Mouse (Mus musculus): ENCODE data around the gene Fbxo17. TPM values are rescaled to one million over a fixed set of nuclear protein-coding genes. Genes with fewer than 3 reads are reported as not detected.

The Fbxo17 gene
- polyA plus RNA-seq, 1 experiment from 2014 or later = 6.1 TPM

- ATAC-seq = no peak
- Histone ChIP-seq H3K9ac (ENCODE audit: low read depth, low read length) (no peak overlapping the region), H3K27ac (ENCODE audit: low read length) (no peak overlapping the region), H3K4me2 (ENCODE audit: low read depth, low read length) (no peak overlapping the region), H3K27me3 (replicated peaks; ENCODE audit: control insufficient read depth, insufficient read depth, low read length) (no peaks in the 10 kb centered on the region), H3K4me1 (ENCODE audit: control insufficient read depth, insufficient read depth, low read length) (no peaks in the 10 kb centered on the region), H3K4me3 (ENCODE audit: low read length) (no peak overlapping the region), H3K9me3 (ENCODE audit: control insufficient read depth, low read length) (no peaks in the 10 kb centered on the region), H3K36me3 (ENCODE audit: control insufficient read depth, insufficient read depth, low read length) (no peaks in the 10 kb centered on the region)
- 62% methylated on average over 3 of the region's 3 CpGs for WGBS
Measured at GRCm38 (mm10) chr7:28710962-28711361, 5.6 kb upstream of the Fbxo17 start.

GRCm38 (mm10) chr7:28714667-28715066, 1.9 kb upstream of the Fbxo17 start:
- H3K27me3 ChIP-seq (replicated peaks; ENCODE audit: control insufficient read depth, insufficient read depth, low read length) = no peaks in the 10 kb centered on the region
- peaks cover 4% of the 10 kb centered on the region; the same call in 1 of the 2 replicates for H3K4me1 ChIP-seq (ENCODE audit: control insufficient read depth, insufficient read depth, low read length)
- no peak overlapping the region for H3K4me3 ChIP-seq (ENCODE audit: low read length)
- H3K36me3 ChIP-seq (ENCODE audit: control insufficient read depth, insufficient read depth, low read length) = no peaks in the 10 kb centered on the region
- WGBS = 79% methylated on average over 5 of the region's 5 CpGs
- no peak for ATAC-seq
- no peak overlapping the region for H3K9ac ChIP-seq (ENCODE audit: low read depth, low read length)
- no peak overlapping the region for H3K27ac ChIP-seq (ENCODE audit: low read length)
- H3K9me3 ChIP-seq (ENCODE audit: control insufficient read depth, low read length) = no peaks in the 10 kb centered on the region
- no peak overlapping the region for H3K4me2 ChIP-seq (ENCODE audit: low read depth, low read length)

GRCm38 (mm10) chr7:28715598-28715997, 1.0 kb upstream of the Fbxo17 start:
- no peaks in the 10 kb centered on the region for H3K36me3 ChIP-seq (ENCODE audit: control insufficient read depth, insufficient read depth, low read length)
- no peak for ATAC-seq
- peaks cover 4% of the 10 kb centered on the region; the same call in 1 of the 2 replicates for H3K4me1 ChIP-seq (ENCODE audit: control insufficient read depth, insufficient read depth, low read length)
- no peaks in the 10 kb centered on the region for H3K9me3 ChIP-seq (ENCODE audit: control insufficient read depth, low read length)
- no peak overlapping the region for H3K27ac ChIP-seq (ENCODE audit: low read length)
- no peak overlapping the region for H3K4me3 ChIP-seq (ENCODE audit: low read length)
- no peaks in the 10 kb centered on the region for H3K27me3 ChIP-seq (replicated peaks; ENCODE audit: control insufficient read depth, insufficient read depth, low read length)
- no peak overlapping the region for H3K9ac ChIP-seq (ENCODE audit: low read depth, low read length)
- H3K4me2 ChIP-seq (ENCODE audit: low read depth, low read length) = no peak overlapping the region
- 95% methylated on average over 2 of the region's 2 CpGs for WGBS

DNA sequence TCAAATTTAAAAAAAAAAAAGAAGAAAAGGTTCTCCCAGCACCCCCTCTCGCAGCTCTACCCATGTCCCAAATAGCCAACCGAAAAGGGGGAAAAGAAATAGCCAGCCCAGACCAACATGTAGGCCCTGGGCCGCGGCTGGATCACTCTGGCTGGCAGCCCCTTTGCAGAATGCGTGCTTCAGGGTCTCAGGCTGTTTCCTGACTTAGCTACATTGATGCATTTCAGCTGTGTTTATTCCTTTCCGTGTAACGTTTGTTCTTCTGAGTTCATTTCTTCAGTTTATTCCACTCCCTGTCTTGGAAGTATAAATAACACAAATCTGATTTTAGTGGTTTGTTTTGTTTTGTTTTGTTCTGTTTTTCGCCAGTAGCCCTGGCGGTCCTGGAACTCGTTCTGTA, 1.1 kb downstream of the Fbxo17 start:
- WGBS = 74% methylated on average over 10 of the region's 10 CpGs

GRCm38 (mm10) chr7:28719159-28719558, 2.6 kb downstream of the Fbxo17 start:
- Histone ChIP-seq H3K36me3 (ENCODE audit: control insufficient read depth, insufficient read depth, low read length) (no peaks in the 10 kb centered on the region), H3K4me1 (ENCODE audit: control insufficient read depth, insufficient read depth, low read length) (peaks cover 4% of the 10 kb centered on the region; the same call in 1 of the 2 replicates), H3K9ac (ENCODE audit: low read depth, low read length) (no peak overlapping the region), H3K9me3 (ENCODE audit: control insufficient read depth, low read length) (0 out of 2 replicates have a peak, but pooled peaks cover 2% of the 10 kb centered on the region), H3K4me3 (ENCODE audit: low read length) (no peak overlapping the region), H3K27me3 (replicated peaks; ENCODE audit: control insufficient read depth, insufficient read depth, low read length) (no peaks in the 10 kb centered on the region), H3K4me2 (ENCODE audit: low read depth, low read length) (no peak overlapping the region), H3K27ac (ENCODE audit: low read length) (no peak overlapping the region)
- WGBS = 53% methylated on average over 4 of the region's 4 CpGs
- no peak; the same call in 1 of the 2 replicates for ATAC-seq

More for the DNA sequence above, 1.1 kb downstream of the Fbxo17 start:
- Histone ChIP-seq H3K27me3 (replicated peaks; ENCODE audit: control insufficient read depth, insufficient read depth, low read length) (no peaks in the 10 kb centered on the region), H3K36me3 (ENCODE audit: control insufficient read depth, insufficient read depth, low read length) (no peaks in the 10 kb centered on the region), H3K4me2 (ENCODE audit: low read depth, low read length) (no peak overlapping the region), H3K4me3 (ENCODE audit: low read length) (no peak overlapping the region), H3K9ac (ENCODE audit: low read depth, low read length) (no peak overlapping the region), H3K27ac (ENCODE audit: low read length) (0 out of 2 replicates have a peak overlapping the region, but pooled peaks have one; percentile 33), H3K9me3 (ENCODE audit: control insufficient read depth, low read length) (0 out of 2 replicates have a peak, but pooled peaks cover 2% of the 10 kb centered on the region), H3K4me1 (ENCODE audit: control insufficient read depth, insufficient read depth, low read length) (peaks cover 4% of the 10 kb centered on the region; the same call in 1 of the 2 replicates)
- no peak for ATAC-seq

DNA sequence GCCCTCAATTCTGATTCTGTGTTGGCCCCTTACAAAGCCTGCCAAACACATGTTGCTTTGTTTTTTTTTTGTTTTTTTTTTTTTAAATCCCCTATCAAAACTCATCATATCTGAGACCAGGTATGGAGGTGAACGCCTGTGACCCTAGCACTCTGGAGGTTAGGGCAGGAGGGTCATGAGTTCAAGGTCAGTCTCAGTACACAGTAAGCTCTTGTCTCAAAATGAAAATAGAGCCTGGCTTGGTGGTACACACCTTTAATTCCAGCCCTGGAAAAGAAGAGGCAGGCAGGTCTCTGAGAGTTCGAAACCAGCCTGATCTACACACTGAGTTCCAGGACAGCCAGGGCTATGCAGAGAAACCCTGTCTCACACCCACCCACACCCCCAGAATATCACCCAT, 3.0 kb downstream of the Fbxo17 start:
- WGBS = 79% methylated on average over 2 of the region's 2 CpGs
- H3K4me1 ChIP-seq (ENCODE audit: control insufficient read depth, insufficient read depth, low read length) = peaks cover 4% of the 10 kb centered on the region; the same call in 1 of the 2 replicates
- no peaks in the 10 kb centered on the region for H3K27me3 ChIP-seq (replicated peaks; ENCODE audit: control insufficient read depth, insufficient read depth, low read length)
- H3K4me2 ChIP-seq (ENCODE audit: low read depth, low read length) = no peak overlapping the region
- ATAC-seq = no peak
- H3K4me3 ChIP-seq (ENCODE audit: low read length) = no peak overlapping the region
- H3K9ac ChIP-seq (ENCODE audit: low read depth, low read length) = no peak overlapping the region
- H3K9me3 ChIP-seq (ENCODE audit: control insufficient read depth, low read length) = 0 out of 2 replicates have a peak, but pooled peaks cover 2% of the 10 kb centered on the region
- H3K36me3 ChIP-seq (ENCODE audit: control insufficient read depth, insufficient read depth, low read length) = no peaks in the 10 kb centered on the region
- H3K27ac ChIP-seq (ENCODE audit: low read length) = no peak overlapping the region

- peaks cover 4% of the 10 kb centered on the region; the same call in 1 of the 2 replicates for H3K4me1 ChIP-seq (ENCODE audit: control insufficient read depth, insufficient read depth, low read length)
- no peaks in the 10 kb centered on the region for H3K27me3 ChIP-seq (replicated peaks; ENCODE audit: control insufficient read depth, insufficient read depth, low read length)
- H3K36me3 ChIP-seq (ENCODE audit: control insufficient read depth, insufficient read depth, low read length) = no peaks in the 10 kb centered on the region
- H3K4me2 ChIP-seq (ENCODE audit: low read depth, low read length) = no peak overlapping the region
- 66% methylated on average over 3 of the region's 3 CpGs for WGBS
- ATAC-seq = no peak
- H3K27ac ChIP-seq (ENCODE audit: low read length) = no peak overlapping the region
- 0 out of 2 replicates have a peak, but pooled peaks cover 2% of the 10 kb centered on the region for H3K9me3 ChIP-seq (ENCODE audit: control insufficient read depth, low read length)
- H3K9ac ChIP-seq (ENCODE audit: low read depth, low read length) = no peak overlapping the region
- H3K4me3 ChIP-seq (ENCODE audit: low read length) = no peak overlapping the region
Measured at GRCm38 (mm10) chr7:28720753-28721537, 4.3 kb downstream of the Fbxo17 start.

DNA sequence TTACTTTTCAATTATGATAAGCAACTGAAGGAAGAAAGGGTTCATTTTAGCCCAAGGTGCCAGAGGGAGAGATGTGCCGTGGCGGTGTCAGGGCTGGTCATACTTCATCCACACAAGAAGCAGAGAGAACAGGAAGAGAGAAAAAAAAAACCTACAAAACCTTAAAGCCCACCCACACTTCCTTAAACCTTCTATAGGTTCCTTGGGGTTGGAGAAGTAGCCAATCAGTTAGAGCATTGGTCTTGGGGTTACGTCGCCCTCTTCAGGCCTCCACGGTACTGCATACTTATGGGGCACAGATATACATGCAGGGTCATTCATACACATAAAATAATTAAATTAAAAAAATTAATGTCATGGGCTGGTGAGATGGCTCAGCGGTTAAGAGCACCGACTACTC, 5.5 kb downstream of the Fbxo17 start:
- Histone ChIP-seq H3K27me3 (replicated peaks; ENCODE audit: control insufficient read depth, insufficient read depth, low read length) (no peaks in the 10 kb centered on the region), H3K4me3 (ENCODE audit: low read length) (no peak overlapping the region), H3K4me2 (ENCODE audit: low read depth, low read length) (no peak overlapping the region), H3K4me1 (ENCODE audit: control insufficient read depth, insufficient read depth, low read length) (peaks cover 4% of the 10 kb centered on the region; the same call in 1 of the 2 replicates), H3K9me3 (ENCODE audit: control insufficient read depth, low read length) (0 out of 2 replicates have a peak, but pooled peaks cover 2% of the 10 kb centered on the region), H3K36me3 (ENCODE audit: control insufficient read depth, insufficient read depth, low read length) (no peaks in the 10 kb centered on the region), H3K27ac (ENCODE audit: low read length) (no peak overlapping the region), H3K9ac (ENCODE audit: low read depth, low read length) (no peak overlapping the region)
- 91% methylated on average over 7 of the region's 7 CpGs for WGBS
- no peak for ATAC-seq

- no peak for ATAC-seq
- H3K27ac ChIP-seq (ENCODE audit: low read length) = no peak overlapping the region
- no peak overlapping the region for H3K4me3 ChIP-seq (ENCODE audit: low read length)
- H3K36me3 ChIP-seq (ENCODE audit: control insufficient read depth, insufficient read depth, low read length) = no peaks in the 10 kb centered on the region
- H3K9ac ChIP-seq (ENCODE audit: low read depth, low read length) = no peak overlapping the region
- WGBS = 95% methylated on average over 2 of the region's 2 CpGs
- H3K4me2 ChIP-seq (ENCODE audit: low read depth, low read length) = no peak overlapping the region
- 0 out of 2 replicates have a peak, but pooled peaks cover 2% of the 10 kb centered on the region for H3K9me3 ChIP-seq (ENCODE audit: control insufficient read depth, low read length)
- H3K4me1 ChIP-seq (ENCODE audit: control insufficient read depth, insufficient read depth, low read length) = no peaks in the 10 kb centered on the region
- no peaks in the 10 kb centered on the region for H3K27me3 ChIP-seq (replicated peaks; ENCODE audit: control insufficient read depth, insufficient read depth, low read length)
Measured at GRCm38 (mm10) chr7:28724613-28725012, 8.0 kb downstream of the Fbxo17 start.

Data from intestine, embryonic 16.5 days (tissue).